Mouse (Mus musculus): ENCODE measurements at regions not wholly inside any gene's neighbourhood (a gene's known extent, or its start where the extent isn't known, plus 50 kb on each side); places are given as distances from the start of the nearest gene placed in this dataset.

DNA sequence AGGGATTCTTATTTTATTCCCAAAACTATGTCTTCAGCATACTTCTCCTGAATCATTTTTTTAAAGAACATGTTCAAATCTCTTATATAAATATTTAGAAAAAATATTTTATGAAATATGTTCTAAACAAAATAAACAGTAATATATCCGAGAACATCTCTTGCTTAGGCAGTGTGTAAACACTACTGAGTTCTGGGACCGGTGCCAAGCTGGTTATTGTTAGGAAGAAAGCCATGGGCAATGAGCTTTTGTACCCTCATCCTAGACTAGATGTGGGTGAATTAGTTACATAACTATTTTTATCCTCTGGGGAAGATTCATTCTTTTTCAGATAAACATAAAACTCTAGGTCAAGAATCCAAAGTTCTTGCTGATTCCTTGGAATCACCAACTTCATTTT is 222.5 kb upstream of the Gm10801 start:
- DNase-seq: peak; percentile 14

DNA sequence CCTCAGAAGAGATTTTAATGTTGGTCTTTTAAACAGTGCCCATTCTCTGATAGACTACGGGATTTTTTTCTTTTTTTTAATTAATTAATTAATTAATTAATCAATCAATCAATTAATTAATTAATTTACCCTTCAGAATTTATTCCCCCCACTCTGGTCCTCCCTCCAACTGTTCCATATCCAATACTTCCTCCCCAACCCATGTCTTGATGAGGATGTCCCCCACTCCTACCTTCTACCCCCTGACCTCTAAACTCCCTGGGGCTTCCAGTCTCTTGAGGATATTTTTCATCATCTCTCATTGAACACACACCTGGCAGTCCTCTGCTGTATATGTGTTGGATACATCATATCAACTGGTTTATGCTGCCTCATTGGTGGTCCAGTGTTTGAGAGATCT is 180.5 kb upstream of the Gm10801 start:
- no peak for DNase-seq
